Mouse (Mus musculus) CD8-positive naive resting alpha-beta T cell, adult 2 months (primary cell): ENCODE results near the gene Grifin.

ENCODE experiments used
- DNase-seq, 2 experiments: peaks; one replicate each; pipeline ENCODE4 v3.0.0; 2022; ENCODE audit warnings: low read depth in 2 of 2, low spot score in 2 of 2

Grifin gene

GRCm38 (mm10) chr5:140549306-140550047 lies 15.4 kb downstream of the Grifin start:
- DNase-seq: no peak

GRCm38 (mm10) chr5:140546332-140546731 lies 18.5 kb downstream of the Grifin start:
- DNase-seq: no peak

GRCm38 (mm10) chr5:140545651-140546050 lies 19.2 kb downstream of the Grifin start:
- no peak for DNase-seq

GRCm38 (mm10) chr5:140542811-140543575 lies 21.9 kb downstream of the Grifin start:
- no peak for DNase-seq

- DNase-seq: peak; percentile 85 to 89
These were observed 24.8 kb downstream of the Grifin start for GRCm38 (mm10) chr5:140540106-140540505.

GRCm38 (mm10) chr5:140538111-140538683 lies 26.7 kb downstream of the Grifin start:
- DNase-seq: no peak

GRCm38 (mm10) chr5:140526754-140527153 lies 38.1 kb downstream of the Grifin start:
- DNase-seq: no peak

GRCm38 (mm10) chr5:140521196-140521595 lies 43.7 kb downstream of the Grifin start:
- no peak for DNase-seq

- DNase-seq: no peak
These were observed 47.0 kb downstream of the Grifin start for GRCm38 (mm10) chr5:140517921-140518230.

- no peak for DNase-seq
These were observed 47.5 kb downstream of the Grifin start for GRCm38 (mm10) chr5:140517159-140517920.

- no peak for DNase-seq
These were observed 49.9 kb downstream of the Grifin start for GRCm38 (mm10) chr5:140514799-140515486.

- DNase-seq: no peak
These were observed 51.0 kb downstream of the Grifin start for GRCm38 (mm10) chr5:140513921-140514320.
